Mouse (Mus musculus) G1E (cell line): ENCODE measurements around the gene Selenov. TPM values are rescaled to one million over a fixed set of nuclear protein-coding genes. Genes with fewer than 3 reads are reported as not detected.

ENCODE experiments used
- ATAC-seq: 2 replicates; pipeline ENCODE4 v1.8.0; 2016; ENCODE audit warnings: mild to moderate bottlenecking; ENCODE audit not compliant: insufficient number of reproducible peaks, poor library complexity, low FRiP score, severe bottlenecking; ENCODE audit errors: extremely low read depth
- DNase-seq: peaks from one replicate; pipeline ENCODE4 v3.0.0; 2012; ENCODE audit warnings: low spot score
- H3K27me3 ChIP-seq: 2 replicates; pipeline ENCODE4 v1.6.1; 2012; ENCODE audit warnings: mild to moderate bottlenecking, low read length, inconsistent platforms; ENCODE audit not compliant: insufficient read depth
- H3K36me3 ChIP-seq: replicated peaks from 2 replicates; pipeline ENCODE3; 2012; ENCODE audit warnings: mild to moderate bottlenecking, inconsistent platforms
- H3K4me1 ChIP-seq: 2 replicates; pipeline ENCODE4 v1.6.1; 2012; ENCODE audit warnings: low read depth, low read length, inconsistent platforms, mixed read lengths; ENCODE audit not compliant: insufficient read depth
- H3K4me3 ChIP-seq: 2 replicates; pipeline ENCODE4 v1.5.1; 2012; ENCODE audit warnings: low read depth, mild to moderate bottlenecking, inconsistent platforms, low read length, moderate library complexity, mixed read lengths
- H3K9me3 ChIP-seq: replicated peaks from 2 replicates; pipeline ENCODE4 v1.6.1; 2012; ENCODE audit warnings: inconsistent platforms
- CTCF ChIP-seq: IDR thresholded peaks from 2 replicates; pipeline ENCODE4 v1.5.1; 2012; ENCODE audit warnings: low read depth, low read length, inconsistent platforms, mixed read lengths
- GATA1 ChIP-seq: IDR thresholded peaks from 2 replicates; pipeline ENCODE4 v1.6.1; 2012; ENCODE audit warnings: borderline replicate concordance, low read length, inconsistent platforms, mixed read lengths
- GATA2 ChIP-seq: IDR thresholded peaks from 2 replicates; pipeline ENCODE4 v1.6.1; 2012; ENCODE audit warnings: low read depth, low read length, inconsistent platforms, borderline replicate concordance
- POLR2AphosphoS5 ChIP-seq: IDR thresholded peaks from 2 replicates; pipeline ENCODE4 v1.6.1; 2012; ENCODE audit warnings: low read depth, low read length, inconsistent platforms; ENCODE audit not compliant: insufficient replicate concordance
- TAL1 ChIP-seq: conservative IDR thresholded peaks from 2 replicates; pipeline ENCODE4 v1.6.1; 2012; ENCODE audit warnings: low read depth, low read length, inconsistent platforms, mixed read lengths
- polyA plus RNA-seq: library from polyadenylated mRNA; stranded (reverse); fragments of >175 nt; gene quantifications from 2 replicates; pipeline ENCODE4 v1.2.3, GENCODE M21; 2012
- total RNA-seq, 2 experiments: library from RNA; stranded (forward) in 1 of 2; stranded (reverse) in 1 of 2; fragments of 200-1000 nt in 1 of 2; fragments of >200 nt in 1 of 2; fragmentation: Nextera tagmentation in 1 of 2; gene quantifications; 2 replicates each; pipeline ENCODE4 v1.2.3; 2014 to 2017

The Selenov gene
- total and polyA plus RNA-seq, 3 experiments = not detected

GRCm38 (mm10) chr7:28311926-28312543 is 21.0 kb upstream of the Selenov start, which contains the start of gene Timm50:
Gene Timm50, minus strand, starts transcription at chr7:28312072.
- Histone ChIP-seq H3K27me3 (no peaks in the 10 kb centered on the region), H3K4me1 (peaks cover 53% of the 10 kb centered on the region), H3K9me3 (no peaks in the 10 kb centered on the region), H3K4me3 (peak within 1 kb of the TSS; percentile 95), H3K36me3 (peaks cover 72% of the 10 kb centered on the region)
- no peak for TF ChIP-seq GATA1
- TF ChIP-seq TAL1 = no peak
- no peak for TF ChIP-seq CTCF
- TF ChIP-seq GATA2 = no peak
- no peak for TF ChIP-seq POLR2AphosphoS5
- ATAC-seq = peak; percentile 93
- peak; percentile 98 for DNase-seq

DNA sequence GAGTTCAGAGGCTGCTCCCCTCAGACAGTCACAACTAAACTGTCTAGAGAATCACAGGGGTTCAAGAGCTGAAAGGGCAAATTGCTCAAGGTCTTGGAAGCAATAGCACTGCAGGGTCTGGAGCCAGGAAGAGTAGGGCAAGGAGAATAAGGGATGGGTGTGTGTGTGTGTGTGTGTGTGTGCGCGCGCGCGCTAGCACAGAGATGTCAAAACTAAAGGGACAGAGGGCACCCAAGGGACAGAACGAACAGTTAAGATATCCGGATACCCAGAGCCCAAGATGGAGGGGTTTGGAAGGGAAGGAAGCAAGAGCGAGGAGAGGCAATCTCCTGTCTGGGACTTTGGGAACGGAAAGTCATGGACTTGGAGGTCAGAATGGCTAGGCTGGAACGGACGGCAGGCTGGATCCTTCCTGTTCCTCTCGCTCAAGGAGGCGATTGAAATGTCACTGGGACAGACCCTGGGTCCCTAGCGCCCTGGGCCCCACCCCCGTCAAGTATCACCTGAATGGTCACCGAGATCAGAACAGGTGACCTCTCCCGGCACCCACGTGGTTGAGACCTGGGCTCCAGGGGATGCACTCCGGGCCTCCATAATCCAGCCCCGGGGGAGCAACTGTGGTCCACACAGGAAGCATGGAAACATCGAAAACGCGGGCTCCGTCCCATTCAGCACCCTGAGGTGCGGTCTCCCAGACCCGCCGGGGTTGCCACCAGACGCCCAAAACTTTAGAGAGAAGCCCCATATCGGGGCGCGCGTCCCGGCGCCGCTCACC is 20.4 kb upstream of the Selenov start:
- DNase-seq (peak; percentile 38), ATAC-seq (no peak)
- no peaks in the 10 kb centered on the region for H3K27me3 ChIP-seq
- TF ChIP-seq GATA1 (no peak), POLR2AphosphoS5 (no peak), TAL1 (no peak), CTCF (no peak), GATA2 (no peak)
- H3K4me1 ChIP-seq = peaks cover 56% of the 10 kb centered on the region
- no peaks in the 10 kb centered on the region for H3K9me3 ChIP-seq
- peak overlapping the region; percentile 95 for H3K4me3 ChIP-seq
- peaks cover 72% of the 10 kb centered on the region for H3K36me3 ChIP-seq

- peaks cover 72% of the 10 kb centered on the region for H3K36me3 ChIP-seq
- peak; percentile 68 for DNase-seq
- peaks cover 54% of the 10 kb centered on the region for H3K4me1 ChIP-seq
- peak overlapping the region; percentile 95; the same call in 1 of the 2 replicates for H3K4me3 ChIP-seq
- H3K27me3 ChIP-seq = no peaks in the 10 kb centered on the region
- peak; percentile 43 for ATAC-seq
- TF ChIP-seq GATA2 (no peak), CTCF (no peak), POLR2AphosphoS5 (no peak), GATA1 (no peak), TAL1 (no peak)
- no peaks in the 10 kb centered on the region for H3K9me3 ChIP-seq
Measured at GRCm38 (mm10) chr7:28309737-28310136, 18.8 kb upstream of the Selenov start.

- Histone ChIP-seq H3K4me3 (no peak overlapping the region), H3K36me3 (peaks cover 80% of the 10 kb centered on the region), H3K27me3 (peaks cover 2% of the 10 kb centered on the region; the same call in 1 of the 2 replicates), H3K9me3 (no peaks in the 10 kb centered on the region), H3K4me1 (peaks cover 70% of the 10 kb centered on the region)
- TF ChIP-seq GATA1 (no peak), CTCF (no peak), TAL1 (no peak), GATA2 (no peak), POLR2AphosphoS5 (no peak)
- no peak for ATAC-seq
- DNase-seq = no peak
Measured at GRCm38 (mm10) chr7:28306216-28306615, 15.2 kb upstream of the Selenov start.

DNA sequence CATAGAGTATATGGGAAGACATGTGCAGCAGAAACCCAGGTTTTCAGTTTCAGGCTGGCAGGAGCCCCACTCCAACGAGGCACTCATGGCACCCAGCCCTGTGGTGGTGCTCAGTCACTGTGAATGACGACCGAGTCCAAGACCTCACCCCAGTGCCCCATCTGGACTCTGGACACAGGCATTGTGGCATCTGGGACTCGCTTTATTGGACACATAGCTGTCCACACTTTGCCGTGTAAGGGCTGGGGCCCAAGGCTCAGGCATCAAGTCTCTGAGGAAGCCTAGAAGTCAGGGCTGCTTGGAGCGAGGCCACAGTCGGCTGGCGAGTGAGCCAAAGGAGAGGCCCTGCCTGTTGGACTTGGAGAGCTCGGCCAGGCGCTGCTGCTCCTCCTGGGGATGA is 14.7 kb upstream of the Selenov start:
- H3K27me3 ChIP-seq = peaks cover 4% of the 10 kb centered on the region; the same call in 1 of the 2 replicates
- no peaks in the 10 kb centered on the region for H3K9me3 ChIP-seq
- no peak for TF ChIP-seq POLR2AphosphoS5
- no peak for TF ChIP-seq CTCF
- TF ChIP-seq GATA1 = no peak
- TF ChIP-seq GATA2 = no peak
- no peak for TF ChIP-seq TAL1
- H3K4me3 ChIP-seq = no peak overlapping the region
- peaks cover 77% of the 10 kb centered on the region for H3K36me3 ChIP-seq
- ATAC-seq (no peak), DNase-seq (no peak)
- H3K4me1 ChIP-seq = peaks cover 65% of the 10 kb centered on the region

GRCm38 (mm10) chr7:28301616-28302433 is 10.8 kb upstream of the Selenov start, which contains the start of gene Dll3:
Gene Dll3, minus strand, starts transcription at chr7:28302238.
- H3K36me3 ChIP-seq = peaks cover 38% of the 10 kb centered on the region
- no peak for TF ChIP-seq GATA2
- TF ChIP-seq GATA1 = no peak
- TF ChIP-seq POLR2AphosphoS5 = no peak
- peak within 1 kb of the TSS; percentile 47; the same call in 1 of the 2 replicates for H3K4me3 ChIP-seq
- no peak; the same call in 1 of the 2 replicates for ATAC-seq
- DNase-seq = peak; percentile 84
- no peaks in the 10 kb centered on the region for H3K9me3 ChIP-seq
- H3K27me3 ChIP-seq = peaks cover 21% of the 10 kb centered on the region
- peaks cover 28% of the 10 kb centered on the region for H3K4me1 ChIP-seq
